Mouse (Mus musculus) liver, adult 2 months (tissue): ENCODE results near the gene Ypel5.

ENCODE experiments used
- CTCF ChIP-seq: fragments of 200-500 bp; IDR thresholded peaks from 2 replicates; pipeline ENCODE4 v1.5.1; 2011; ENCODE audit warnings: low read depth, low read length, control low read depth
- POLR2A ChIP-seq: fragments of 200-500 bp; IDR thresholded peaks from 2 replicates; pipeline ENCODE4 v1.6.1; 2011; ENCODE audit warnings: low read length, control low read depth; ENCODE audit not compliant: insufficient read depth; ENCODE audit errors: extremely low read depth

DNA sequence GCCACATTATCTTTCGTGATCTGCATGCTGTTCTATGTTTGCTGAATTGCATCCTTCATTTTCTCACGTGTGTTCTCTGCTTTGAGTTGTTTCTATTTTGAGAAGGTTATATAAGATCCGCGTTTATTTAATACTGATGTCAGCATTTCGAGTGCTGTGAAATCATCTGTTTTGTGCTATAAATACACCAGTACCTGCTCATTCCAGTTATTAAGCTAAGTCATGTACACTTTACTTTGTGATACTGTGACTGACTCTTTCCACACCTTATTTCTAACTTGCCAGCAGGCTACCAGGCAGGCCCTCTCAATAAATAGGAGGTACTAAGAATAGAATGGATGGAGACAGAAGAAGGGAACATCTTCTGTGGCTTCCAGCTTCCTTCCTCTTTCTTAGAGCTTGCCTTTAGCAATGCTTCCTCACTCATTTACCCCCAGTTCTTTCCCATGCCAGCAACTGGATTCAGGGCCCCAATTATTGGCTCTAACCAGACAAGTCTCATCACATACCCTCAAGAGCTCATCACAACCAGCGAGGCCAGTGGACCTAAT, 48.3 kb upstream of the Ypel5 start:
- TF ChIP-seq CTCF = no peak
- TF ChIP-seq POLR2A = no peak
